Mouse (Mus musculus) stomach, postnatal 0 days (tissue): Measurements from ENCODE around the gene Krba1. TPM values are rescaled to one million over a fixed set of nuclear protein-coding genes. Genes with fewer than 3 reads are reported as not detected.

Experiments
- ATAC-seq: fragments of 200-750 bp; cut with Nextera tagmentation; 2 replicates; pipeline ENCODE4 v1.8.0; 2017; ENCODE audit not compliant: low FRiP score, low TSS enrichment
- DNase-seq: peaks from one replicate; pipeline ENCODE4 v3.0.0-alpha.2; 2016; ENCODE audit warnings: low spot score
- H3K27ac ChIP-seq: fragments of 300-500 bp; sonication (generic); replicated peaks from 2 replicates; pipeline ENCODE4 v1.5.1; 2014; ENCODE audit warnings: mild to moderate bottlenecking, control low read depth
- H3K27me3 ChIP-seq: fragments of 300-500 bp; sonication (generic); 2 replicates; pipeline ENCODE4 v1.6.1; 2014; ENCODE audit warnings: low read length; ENCODE audit not compliant: control insufficient read depth, insufficient read depth
- H3K36me3 ChIP-seq: fragments of 300-500 bp; sonication (generic); 2 replicates; pipeline ENCODE4 v1.6.1; 2014; ENCODE audit warnings: low read length, mixed read lengths; ENCODE audit not compliant: control insufficient read depth, insufficient read depth
- H3K4me1 ChIP-seq: fragments of 300-500 bp; sonication (generic); replicated peaks from 2 replicates; pipeline ENCODE4 v1.6.1; 2014; ENCODE audit warnings: antibody characterized with exemption; ENCODE audit not compliant: control insufficient read depth, insufficient read depth
- H3K4me2 ChIP-seq: fragments of 300-500 bp; sonication (generic); replicated peaks from 2 replicates; pipeline ENCODE4 v1.6.1; 2014; ENCODE audit warnings: low read depth, mild to moderate bottlenecking, control low read depth, moderate library complexity
- H3K4me3 ChIP-seq: fragments of 300-500 bp; sonication (generic); 2 replicates; pipeline ENCODE4 v1.5.1; 2014; ENCODE audit warnings: low read depth, low read length, control low read depth
- H3K9ac ChIP-seq: fragments of 300-500 bp; sonication (generic); 2 replicates; pipeline ENCODE4 v1.6.1; 2014; ENCODE audit warnings: mild to moderate bottlenecking, low read length, control low read depth, mixed read lengths
- H3K9me3 ChIP-seq: fragments of 300-500 bp; sonication (generic); 2 replicates; pipeline ENCODE4 v1.6.1; 2016; ENCODE audit warnings: low read length; ENCODE audit not compliant: control insufficient read depth
- CTCF ChIP-seq: IDR thresholded peaks from 2 replicates; pipeline ENCODE4 v1.5.1; 2016; ENCODE audit warnings: antibody characterized with exemption, low read depth, mild to moderate bottlenecking, moderate library complexity
- EP300 ChIP-seq: optimal IDR thresholded peaks from 2 replicates; pipeline ENCODE3; 2016; ENCODE audit warnings: antibody characterized with exemption
- WGBS: fragments of 180-500 bp; shearing (Covaris S2); extraction: QIAGEN DNeasy Blood & Tissue Kit; methylation state at CpG from one replicate; pipeline ENCODE4 v1.1.7; 2014; 5-methylcytosine and 5-hydroxymethylcytosine counted together
- polyA plus RNA-seq: library from polyadenylated mRNA; unstranded; fragments of >200 nt; fragmentation: Nextera tagmentation; extraction: Ambion mirVana; gene quantifications from 2 replicates; pipeline ENCODE4 v1.2.1, GENCODE M21; 2015

Gene Krba1
- polyA plus RNA-seq, 1 experiment from 2014 or later: 5.4 TPM

DNA sequence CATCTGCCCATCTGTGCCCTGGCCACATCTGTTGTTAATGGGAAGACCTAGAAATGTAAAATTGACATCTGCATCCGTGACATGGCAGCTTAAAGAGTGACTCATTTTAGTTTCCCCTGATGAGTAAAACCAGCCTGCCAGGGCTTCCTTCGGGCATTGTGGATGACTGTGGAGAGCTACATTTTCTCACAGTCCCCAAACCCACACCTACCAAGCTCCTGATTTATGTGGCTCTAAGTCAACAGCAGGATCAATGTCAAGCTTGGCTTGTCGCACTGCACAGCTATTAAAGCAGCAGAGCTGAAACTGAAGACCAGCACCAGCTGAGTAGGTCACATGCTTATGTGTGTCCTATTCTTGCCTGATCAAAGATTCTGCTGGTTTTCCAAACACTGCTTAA is 15.2 kb downstream of the Krba1 start:
- ATAC-seq (no peak), DNase-seq (peak; percentile 10)
- WGBS: 74% methylated on average over 3 of the region's 3 CpGs
- H3K27me3 ChIP-seq: no peaks in the 10 kb centered on the region
- no peaks in the 10 kb centered on the region for H3K9me3 ChIP-seq
- peaks cover 18% of the 10 kb centered on the region for H3K36me3 ChIP-seq
- no peak for TF ChIP-seq EP300
- no peak for TF ChIP-seq CTCF
- H3K27ac ChIP-seq: no peak overlapping the region; the same call in 1 of the 2 replicates
- H3K9ac ChIP-seq: no peak overlapping the region
- no peaks in the 10 kb centered on the region for H3K4me1 ChIP-seq
- no peak overlapping the region for H3K4me2 ChIP-seq
- no peak overlapping the region for H3K4me3 ChIP-seq

DNA sequence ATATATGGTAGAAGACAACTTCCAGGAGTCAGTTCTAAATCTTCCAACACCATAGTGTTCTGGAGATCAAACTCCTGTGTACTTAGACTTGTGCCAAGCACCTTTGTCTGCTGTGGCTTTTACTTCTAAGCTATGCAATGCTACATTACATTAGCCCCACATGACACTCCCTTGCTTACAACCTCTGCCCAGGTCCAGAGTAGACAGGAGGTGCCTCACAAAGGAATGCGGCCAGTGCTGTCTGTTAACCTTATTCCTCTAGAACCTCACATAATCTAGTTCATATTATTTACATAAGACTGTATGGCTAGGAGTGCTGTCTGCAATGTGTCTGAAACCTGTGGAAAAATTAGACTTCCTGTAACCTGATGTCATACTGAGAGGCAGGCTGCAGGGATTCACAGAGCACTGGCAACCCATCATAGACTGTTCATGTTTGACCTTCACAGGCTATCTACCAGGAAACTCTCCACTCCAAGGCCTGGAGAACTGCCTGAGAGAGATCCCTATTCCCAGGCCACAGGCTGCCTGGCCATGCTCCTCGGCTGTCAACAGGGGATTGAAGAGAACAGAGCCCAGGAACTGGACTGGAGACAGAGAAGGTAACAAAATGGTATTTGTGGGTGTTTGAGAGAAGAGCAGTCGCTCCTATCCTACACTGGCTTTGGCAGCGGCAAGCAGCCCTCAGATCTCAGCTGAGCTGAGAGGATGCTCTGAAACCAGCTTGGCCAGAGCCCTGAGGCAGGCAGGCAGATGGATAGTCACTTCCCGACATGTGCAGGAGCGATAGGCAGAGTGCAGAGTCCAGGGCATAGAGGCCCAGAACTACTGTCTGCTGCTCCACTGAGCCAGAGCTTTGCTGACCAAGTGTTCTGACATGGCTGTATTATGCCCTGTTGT is 16.1 kb downstream of the Krba1 start:
- WGBS: 85% methylated on average over 6 of the region's 6 CpGs
- TF ChIP-seq EP300: no peak
- TF ChIP-seq CTCF: no peak
- no peaks in the 10 kb centered on the region for H3K9me3 ChIP-seq
- H3K27ac ChIP-seq: peak overlapping the region; percentile 49; the same call in 1 of the 2 replicates
- H3K4me1 ChIP-seq: no peaks in the 10 kb centered on the region
- H3K27me3 ChIP-seq: no peaks in the 10 kb centered on the region
- no peak overlapping the region for H3K4me3 ChIP-seq
- H3K36me3 ChIP-seq: peaks cover 18% of the 10 kb centered on the region
- no peak overlapping the region for H3K9ac ChIP-seq
- H3K4me2 ChIP-seq: no peak overlapping the region
- ATAC-seq (peak; percentile 81), DNase-seq (peak; percentile 30)

DNA sequence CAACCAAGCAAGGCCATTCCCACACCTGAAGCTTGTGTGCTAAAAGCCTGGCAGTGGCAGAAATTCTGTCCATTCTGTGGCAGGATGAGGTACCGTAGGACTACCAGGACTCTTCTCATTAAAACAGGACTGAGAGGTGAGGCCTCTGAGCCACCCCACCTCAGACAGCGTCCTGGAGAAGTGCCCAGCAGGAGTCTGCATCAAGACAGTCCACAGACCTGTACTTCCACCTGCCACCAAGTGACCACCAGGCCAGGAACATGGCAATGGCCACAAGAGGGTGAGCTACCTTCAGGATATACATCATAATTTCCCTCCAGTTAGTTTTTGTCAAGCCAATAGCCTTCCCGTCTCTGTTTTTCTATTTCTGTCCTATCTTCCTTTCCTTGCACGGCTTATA is 16.8 kb downstream of the Krba1 start:
- Histone ChIP-seq H3K27ac (no peak overlapping the region), H3K4me1 (no peaks in the 10 kb centered on the region), H3K9me3 (no peaks in the 10 kb centered on the region), H3K27me3 (no peaks in the 10 kb centered on the region), H3K4me3 (no peak overlapping the region), H3K9ac (no peak overlapping the region), H3K36me3 (peaks cover 18% of the 10 kb centered on the region), H3K4me2 (no peak overlapping the region)
- no peak for TF ChIP-seq EP300
- TF ChIP-seq CTCF: peak; percentile 50
- no peak for ATAC-seq
- DNase-seq: peak; percentile 16
- 81% methylated on average over 4 of the region's 4 CpGs for WGBS

- no peak overlapping the region for H3K4me3 ChIP-seq
- no peak overlapping the region for H3K9ac ChIP-seq
- H3K9me3 ChIP-seq: no peaks in the 10 kb centered on the region
- ATAC-seq (no peak), DNase-seq (no peak)
- H3K4me1 ChIP-seq: no peaks in the 10 kb centered on the region
- H3K27me3 ChIP-seq: no peaks in the 10 kb centered on the region
- H3K27ac ChIP-seq: no peak overlapping the region
- H3K4me2 ChIP-seq: no peak overlapping the region
- 65% methylated on average over 3 of the region's 3 CpGs for WGBS
- H3K36me3 ChIP-seq: peaks cover 18% of the 10 kb centered on the region
- TF ChIP-seq CTCF: no peak
- no peak for TF ChIP-seq EP300
Observed at GRCm38 (mm10) chr6:48412662-48413061, 17.3 kb downstream of the Krba1 start.

DNA sequence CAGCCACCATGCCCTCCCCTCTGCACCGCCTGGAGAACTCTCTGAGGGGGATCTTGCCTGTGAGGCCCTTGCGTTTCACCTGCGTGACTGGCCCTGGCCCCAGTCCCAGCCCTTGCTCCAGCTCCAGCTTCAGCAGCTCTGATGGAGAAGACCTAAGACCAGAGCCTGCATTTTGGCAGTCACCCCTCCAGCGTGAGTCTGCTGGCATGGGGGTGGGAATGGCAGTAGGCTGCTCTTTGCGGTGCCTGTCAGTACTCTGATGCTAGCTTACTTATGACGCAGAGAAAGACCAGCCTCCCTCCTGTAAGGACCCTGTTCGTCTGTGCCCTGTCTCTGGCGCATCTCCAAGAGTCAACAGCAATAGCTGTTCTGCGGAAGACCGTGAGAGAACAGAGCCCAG is 17.7 kb downstream of the Krba1 start:
- no peak for DNase-seq

GRCm38 (mm10) chr6:48414886-48415285 is 19.5 kb downstream of the Krba1 start:
- no peak for DNase-seq
- WGBS: 89% methylated on average over 1 of the region's 1 CpGs
- H3K4me3 ChIP-seq: no peak overlapping the region
- H3K36me3 ChIP-seq: peaks cover 12% of the 10 kb centered on the region
- no peaks in the 10 kb centered on the region for H3K4me1 ChIP-seq
- no peak overlapping the region for H3K4me2 ChIP-seq
- H3K27ac ChIP-seq: no peak overlapping the region
- H3K27me3 ChIP-seq: no peaks in the 10 kb centered on the region
- TF ChIP-seq CTCF: no peak
- TF ChIP-seq EP300: no peak
- H3K9me3 ChIP-seq: no peaks in the 10 kb centered on the region
- no peak overlapping the region for H3K9ac ChIP-seq
- no peak for ATAC-seq

More for the DNA sequence above, 17.7 kb downstream of the Krba1 start:
- H3K4me3 ChIP-seq: no peak overlapping the region
- 70% methylated on average over 10 of the region's 10 CpGs for WGBS
- H3K27me3 ChIP-seq: no peaks in the 10 kb centered on the region
- no peaks in the 10 kb centered on the region for H3K9me3 ChIP-seq
- H3K9ac ChIP-seq: no peak overlapping the region
- no peaks in the 10 kb centered on the region for H3K4me1 ChIP-seq
- no peak for ATAC-seq
- peaks cover 18% of the 10 kb centered on the region for H3K36me3 ChIP-seq
- TF ChIP-seq CTCF: no peak
- no peak for TF ChIP-seq EP300
- no peak overlapping the region for H3K27ac ChIP-seq
- H3K4me2 ChIP-seq: no peak overlapping the region
